Mouse (Mus musculus) telencephalon, adult 2 months (tissue): ENCODE data around the gene Gpr142.

ENCODE experiments used
- DNase-seq: peaks from one replicate; pipeline ENCODE4 v3.0.0-alpha.2; 2011; ENCODE audit warnings: low read depth, low spot score

The Gpr142 gene

DNA sequence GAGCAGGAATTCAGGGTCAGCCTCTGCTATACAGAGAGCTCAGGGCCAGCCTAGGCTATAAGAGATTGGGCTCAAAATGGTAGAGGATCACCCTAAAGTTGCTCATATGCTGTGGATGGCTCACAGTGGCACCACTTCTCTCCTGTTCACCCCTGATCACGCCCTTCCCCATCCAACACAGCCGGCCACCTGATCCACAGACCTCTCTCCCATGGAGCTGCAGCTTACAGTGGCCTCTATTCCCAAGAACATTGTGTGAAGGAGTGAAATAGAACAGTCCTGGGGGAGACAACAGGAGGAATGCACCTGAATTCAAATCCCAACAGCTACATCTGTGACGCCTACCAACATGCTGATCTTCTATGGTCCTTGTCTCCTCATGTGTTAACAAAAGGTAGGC is at the start of gene Gpr142:
TSS of gene Gpr142 (plus strand) at position 301 of the 400 bp plus-strand sequence.
- no peak for DNase-seq

DNA sequence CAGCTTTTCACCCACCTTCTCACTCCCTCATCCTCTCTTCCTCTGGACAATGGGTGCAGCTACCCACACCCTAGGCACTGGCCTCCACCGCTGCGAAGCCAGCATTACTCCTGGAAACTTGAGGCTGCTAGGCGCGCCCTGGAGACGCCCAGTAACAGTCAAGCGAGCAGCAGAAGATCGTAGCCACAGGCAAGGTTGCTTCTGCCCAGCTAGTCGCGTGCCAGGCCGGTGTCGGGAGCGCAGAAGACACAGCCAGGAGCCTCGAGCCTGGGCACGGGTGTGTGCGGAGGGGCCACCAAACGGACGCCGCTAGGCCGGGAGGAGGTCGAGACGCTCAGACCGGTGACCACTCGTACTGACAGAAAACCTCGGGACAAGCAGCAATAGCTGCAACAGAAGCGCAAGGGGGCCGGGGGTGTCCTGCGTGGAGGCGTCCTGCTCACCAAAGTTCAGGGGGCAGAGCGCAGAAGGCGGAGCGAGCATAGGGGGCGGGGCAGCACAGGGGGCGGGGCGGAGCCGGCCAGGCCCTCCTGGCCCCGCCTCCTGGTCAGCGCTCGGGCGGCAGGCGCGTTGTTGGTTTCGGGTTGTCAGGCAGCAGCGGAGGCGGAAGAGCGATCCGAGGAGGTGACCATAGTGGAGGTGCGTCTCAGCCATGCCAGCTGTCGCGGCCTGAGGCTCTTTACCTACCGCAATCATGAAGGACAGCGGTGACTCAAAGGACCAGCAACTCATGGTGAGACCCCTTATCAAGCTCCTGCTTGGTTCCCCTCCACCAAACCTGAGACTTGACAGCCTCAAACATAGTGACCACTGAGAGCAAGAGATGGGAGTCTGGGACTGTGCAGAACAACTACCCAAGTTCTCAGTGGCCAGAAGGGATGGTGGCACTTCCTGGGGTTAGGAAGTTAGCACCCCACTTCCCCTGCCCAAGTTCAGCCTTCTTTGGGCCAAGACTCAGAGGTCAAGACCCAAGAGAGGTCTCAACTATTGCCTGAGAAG is 33.6 kb upstream of the Gpr142 start, which contains the start of gene Kif19a:
TSS of gene Kif19a (plus strand) at position 569 of the 999 bp plus-strand sequence.
- DNase-seq: no peak

DNA sequence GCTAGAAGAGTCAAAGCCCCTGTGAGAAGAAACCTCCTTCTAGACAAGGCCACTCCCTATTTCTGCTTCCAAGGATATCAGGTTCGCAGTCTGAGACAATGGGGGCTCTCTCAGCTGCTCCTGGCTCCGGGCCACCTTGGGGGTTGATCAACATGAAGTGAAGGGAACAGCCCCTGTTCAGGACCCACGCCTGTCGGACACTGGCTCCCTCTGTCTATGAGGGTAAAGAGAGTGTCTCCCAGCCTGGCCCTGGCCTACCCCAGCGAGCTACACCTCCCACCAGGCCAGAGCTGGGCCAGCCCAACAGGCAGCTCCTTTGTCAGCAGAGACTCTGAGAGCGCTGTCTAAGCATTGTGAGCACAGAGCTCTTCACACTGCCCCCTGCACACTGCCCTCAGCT is 28.8 kb upstream of the Gpr142 start:
- no peak for DNase-seq

- no peak for DNase-seq
These were observed 26.8 kb upstream of the Gpr142 start for GRCm38 (mm10) chr11:114771896-114772295.

DNA sequence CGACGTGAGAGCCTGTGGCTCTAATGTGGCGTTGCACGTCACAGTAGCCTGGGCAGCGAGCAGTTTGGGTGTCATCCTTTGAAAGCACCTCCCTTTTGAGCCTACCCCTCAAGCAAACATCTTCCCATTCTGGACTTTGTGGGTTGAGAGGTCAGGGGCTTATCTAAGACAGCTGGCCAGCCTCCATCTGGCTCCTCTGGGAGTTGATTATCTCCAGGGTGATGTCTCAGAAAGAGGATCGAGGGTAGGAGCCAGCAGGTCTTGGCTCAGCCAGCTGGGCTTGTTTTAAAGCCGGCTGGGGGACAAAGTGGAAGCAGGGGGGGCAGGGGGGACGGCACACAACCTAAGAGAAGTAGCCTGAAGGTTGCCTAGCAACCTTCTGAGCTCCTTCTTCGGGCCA is 18.6 kb upstream of the Gpr142 start:
- DNase-seq: no peak

DNA sequence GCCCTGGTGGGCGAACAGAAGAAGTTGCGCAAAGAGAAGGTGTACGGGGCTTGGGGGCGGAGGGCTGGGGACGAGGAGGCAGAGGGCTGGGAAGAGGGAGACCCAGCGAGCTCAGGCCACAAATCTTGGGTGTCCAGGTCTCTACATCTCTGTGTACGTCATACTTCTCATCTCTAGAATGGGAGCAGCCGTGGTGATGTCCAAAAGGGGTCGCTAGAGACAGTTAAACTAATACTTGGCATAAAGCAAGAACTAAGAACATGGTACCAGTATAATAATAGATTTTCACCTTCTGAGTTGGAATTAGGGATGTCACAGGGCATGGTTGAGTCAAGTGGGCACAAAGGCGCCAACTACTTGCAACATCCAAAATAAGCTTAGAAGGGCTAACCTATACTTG is 12.8 kb upstream of the Gpr142 start:
- DNase-seq: no peak

DNA sequence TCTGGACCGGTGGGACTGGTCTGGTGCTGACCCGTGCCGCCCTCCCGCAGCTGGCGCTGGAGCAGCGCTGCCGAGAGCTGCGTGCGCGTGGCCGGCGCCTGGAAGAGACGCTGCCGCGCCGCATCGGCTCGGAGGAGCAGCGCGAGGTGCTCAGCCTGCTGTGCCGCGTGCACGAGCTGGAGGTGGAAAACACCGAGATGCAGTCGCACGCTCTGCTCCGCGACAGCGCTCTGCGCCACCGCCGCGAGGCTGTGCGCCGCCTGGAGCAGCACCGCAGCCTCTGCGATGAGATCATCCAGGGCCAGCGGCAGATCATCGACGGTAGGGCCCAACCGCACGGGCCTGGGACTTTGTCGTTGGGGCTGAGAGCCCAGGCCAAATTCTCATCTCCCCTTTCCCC is 12.4 kb upstream of the Gpr142 start:
- no peak for DNase-seq

DNA sequence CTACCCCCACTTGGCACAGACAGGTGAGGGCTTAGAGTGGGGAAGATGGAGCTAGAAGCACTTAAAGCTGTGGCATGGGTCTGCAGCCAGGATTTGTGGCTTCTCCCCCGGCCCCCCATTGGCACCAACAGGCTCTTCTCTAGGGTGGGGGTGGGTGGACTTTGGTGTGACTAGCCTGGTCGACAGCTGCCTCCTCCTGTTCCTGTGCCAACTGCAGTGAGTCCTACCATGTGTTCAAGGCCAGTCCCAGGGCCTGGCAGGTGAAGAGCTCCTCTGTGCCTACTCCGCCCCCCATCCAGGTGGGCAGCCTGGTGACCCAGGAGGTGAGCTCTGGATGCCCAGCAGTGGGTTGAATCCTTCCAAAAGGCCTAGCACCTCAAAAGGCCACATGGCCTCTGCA is 11.1 kb upstream of the Gpr142 start:
- DNase-seq: no peak

DNA sequence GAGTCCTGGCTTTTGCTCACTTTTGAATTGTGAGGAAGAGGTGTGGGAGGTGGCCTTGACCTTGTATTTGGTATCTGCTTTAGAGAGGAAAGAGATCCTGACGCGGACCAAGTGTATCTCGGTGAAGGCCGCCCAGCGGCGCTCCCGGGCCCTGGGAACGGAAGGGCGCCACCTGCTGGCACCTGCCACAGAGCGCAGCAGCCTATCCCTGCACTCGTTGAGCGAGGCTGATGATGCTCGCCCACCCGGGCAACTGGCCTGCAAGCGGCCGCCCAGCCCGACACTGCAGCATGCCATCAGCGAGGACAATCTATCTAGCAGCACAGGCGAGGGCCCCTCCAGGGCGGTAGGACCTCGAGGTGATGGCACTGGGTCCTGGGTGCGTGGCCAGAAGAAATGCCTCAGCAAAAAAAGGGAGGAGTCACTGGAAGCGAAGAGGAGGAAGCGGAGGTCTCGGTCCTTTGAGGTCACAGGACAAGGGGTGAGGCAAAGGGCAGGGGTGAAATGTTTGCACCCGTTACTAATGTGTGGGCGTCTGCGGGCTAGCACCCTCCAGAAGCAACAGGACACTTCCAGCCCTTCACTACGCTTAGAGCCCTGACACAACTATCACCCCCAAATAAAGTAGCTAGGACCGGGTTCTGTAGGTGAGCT is 9.5 kb upstream of the Gpr142 start:
- no peak for DNase-seq

GRCm38 (mm10) chr11:114789716-114790115 is 9.0 kb upstream of the Gpr142 start:
- no peak for DNase-seq

DNA sequence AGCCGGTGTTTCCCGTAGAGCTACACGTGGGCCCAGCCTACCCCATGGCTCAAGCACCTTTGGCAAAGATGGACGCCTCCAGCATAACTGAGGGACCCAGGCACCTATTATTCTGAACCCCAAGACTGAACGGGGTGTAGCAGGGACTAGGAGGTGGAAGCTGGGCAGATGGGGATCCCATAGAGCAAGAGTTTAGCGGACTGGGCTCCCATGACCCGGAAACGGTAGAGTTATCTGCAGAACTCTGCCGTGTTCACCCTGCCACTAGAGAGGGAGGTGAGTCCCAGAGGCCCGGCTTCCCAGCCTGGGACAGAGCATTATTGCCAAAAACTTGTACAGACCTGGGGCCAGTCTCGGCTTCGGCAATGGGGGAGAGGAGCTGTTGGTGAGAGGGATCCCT is 8.6 kb upstream of the Gpr142 start:
- no peak for DNase-seq

- DNase-seq: no peak
These were observed 7.9 kb upstream of the Gpr142 start for GRCm38 (mm10) chr11:114790841-114791240.

DNA sequence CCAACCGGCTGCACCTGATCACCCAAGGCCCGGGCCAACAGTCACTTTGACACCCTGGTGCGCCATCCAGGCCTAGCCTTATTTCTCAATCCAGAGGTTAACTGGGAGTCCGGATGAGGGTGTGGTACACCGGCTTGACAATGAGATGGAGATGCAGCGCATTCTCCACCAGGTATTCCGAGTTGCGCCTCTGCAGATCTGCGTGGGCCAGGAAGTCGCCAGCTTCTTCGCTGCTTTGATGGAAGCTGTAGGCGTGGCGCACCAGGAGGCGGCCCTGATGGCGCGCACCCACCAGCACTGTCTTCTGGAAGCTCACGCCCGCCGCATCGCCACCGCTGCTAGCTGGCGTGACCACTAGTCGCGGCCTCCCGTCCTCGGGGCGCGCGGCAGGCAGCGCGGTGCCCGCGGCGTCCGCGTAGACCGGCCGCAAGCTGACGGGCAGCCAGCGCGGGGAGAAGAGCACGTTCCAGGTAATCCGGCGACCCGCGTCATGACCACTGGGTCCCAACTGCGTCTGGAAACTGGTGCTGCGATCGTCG is 7.3 kb upstream of the Gpr142 start:
- no peak for DNase-seq

GRCm38 (mm10) chr11:114791891-114792411 is 6.8 kb upstream of the Gpr142 start:
- DNase-seq: peak; percentile 45

- DNase-seq: no peak
These were observed 5.7 kb upstream of the Gpr142 start for GRCm38 (mm10) chr11:114792931-114793494.

DNA sequence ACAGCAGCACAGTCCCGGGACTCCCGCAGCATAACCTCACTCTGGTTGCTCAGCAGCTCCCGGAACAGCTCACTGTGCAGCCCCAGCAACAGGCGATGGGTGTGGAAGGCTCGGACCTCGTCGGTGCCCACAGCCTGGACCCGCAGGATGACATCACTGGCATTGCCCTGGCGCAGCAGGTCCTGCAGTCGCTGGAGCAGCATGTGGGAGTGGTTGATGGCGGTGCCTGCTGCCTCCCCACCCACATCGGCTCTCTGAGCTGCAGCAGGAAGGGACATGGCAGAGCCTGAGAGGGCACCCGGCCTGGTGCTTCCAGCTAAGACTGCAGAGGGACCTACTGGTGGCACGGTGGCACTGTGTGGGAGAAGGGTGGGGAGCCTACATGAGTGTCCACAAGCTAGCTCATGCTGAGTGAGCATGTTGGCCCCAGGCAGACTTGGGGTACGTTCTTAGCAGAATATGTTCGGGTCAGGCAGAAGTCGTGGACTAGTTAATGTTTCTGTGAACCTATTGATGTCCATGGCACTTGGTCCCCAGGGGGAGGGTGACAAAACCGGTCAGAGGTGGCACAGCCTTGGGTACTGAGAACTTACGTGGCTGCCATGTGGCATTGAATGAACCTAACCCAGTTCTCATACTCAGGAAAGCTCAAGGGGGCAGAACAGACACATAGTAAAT is 4.7 kb upstream of the Gpr142 start:
- DNase-seq: no peak

- DNase-seq: no peak
These were observed 4.0 kb upstream of the Gpr142 start for GRCm38 (mm10) chr11:114794691-114795090.

- DNase-seq: peak; percentile 97
These were observed 3.4 kb upstream of the Gpr142 start for GRCm38 (mm10) chr11:114795231-114795746.

DNA sequence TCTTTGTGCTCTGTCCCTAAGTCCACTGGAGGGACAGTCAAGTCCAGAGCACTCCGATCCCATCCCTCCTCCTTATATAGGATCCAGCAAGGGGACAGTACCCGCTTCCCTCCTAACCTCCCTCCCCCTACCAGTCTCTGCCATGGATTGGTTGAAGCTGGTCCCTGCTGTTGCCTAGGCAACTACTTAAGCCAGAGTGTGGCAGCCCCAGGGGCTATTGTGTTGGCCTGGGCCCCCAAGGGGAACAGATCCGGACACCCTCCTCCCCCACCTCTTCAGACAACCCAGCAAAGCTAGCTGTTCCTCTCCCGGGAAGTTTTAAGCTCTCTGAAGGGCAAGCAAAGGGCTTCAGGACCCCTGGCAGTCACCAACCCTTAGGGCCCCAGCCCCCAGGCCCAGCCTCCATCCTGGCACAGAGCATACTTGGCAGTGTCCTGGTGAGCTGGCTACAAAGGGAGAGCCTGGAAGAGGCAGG is 2.8 kb upstream of the Gpr142 start, which contains the start of gene Btbd17:
TSS of gene Btbd17 (minus strand) at position 98 of the 475 bp plus-strand sequence.
- no peak for DNase-seq

DNA sequence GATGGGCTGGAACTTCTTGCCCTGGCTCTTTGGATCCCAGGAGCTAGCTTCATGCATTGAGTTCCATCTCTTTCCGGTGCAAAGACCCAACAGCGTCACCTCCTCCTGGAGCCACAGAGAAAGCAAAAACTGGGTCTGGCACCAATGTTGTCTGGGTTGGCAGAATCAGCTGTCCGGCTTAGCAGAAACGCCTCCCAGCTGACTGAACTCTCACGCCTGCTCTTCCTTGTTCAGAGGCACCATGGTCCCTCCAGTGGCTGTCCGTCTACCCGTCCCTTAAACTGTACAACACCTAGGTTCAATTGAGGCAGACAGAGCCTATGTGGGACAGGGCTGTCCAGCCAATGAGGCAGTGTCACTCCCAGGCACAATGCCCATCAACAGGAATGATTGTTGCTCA is 1.5 kb upstream of the Gpr142 start:
- no peak for DNase-seq

GRCm38 (mm10) chr11:114797981-114798380 is 743 bp upstream of the Gpr142 start:
- DNase-seq: no peak
